Mouse (Mus musculus): Measurements from ENCODE around the gene Tenm2. TPM values are rescaled to one million over a fixed set of nuclear protein-coding genes. Genes with fewer than 3 reads are reported as not detected.

Tenm2 gene
- polyA plus RNA-seq, 1 experiment from 2014 or later, result 1.4 TPM

DNA sequence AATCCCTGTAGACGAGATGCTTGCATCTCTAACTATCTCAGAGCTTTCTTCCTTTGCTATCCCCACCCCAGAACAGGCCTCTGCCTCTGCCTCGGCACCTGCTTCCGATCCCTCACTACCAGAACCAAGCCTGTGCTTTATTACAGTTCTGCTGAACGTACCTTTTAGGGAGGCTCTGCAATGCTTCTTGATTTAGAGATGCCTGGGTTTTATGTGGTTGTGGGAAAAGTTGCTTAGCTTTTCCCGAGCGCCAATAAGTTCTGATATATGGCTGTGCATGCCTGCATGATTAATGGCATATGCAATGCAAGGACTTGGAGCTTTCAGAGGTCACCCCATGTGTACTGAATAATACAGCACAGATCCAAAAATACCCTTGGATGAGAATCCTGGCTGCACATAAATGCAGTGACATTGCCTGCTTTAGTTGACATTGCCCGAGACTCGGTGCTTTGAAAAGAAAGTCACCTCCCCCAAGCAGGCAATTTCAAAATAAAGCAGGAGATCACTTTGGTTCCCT lies 1114.3 kb downstream of the Tenm2 start:
- Histone ChIP-seq H3K36me3 (no peaks in the 10 kb centered on the region), H3K27me3 (replicated peaks) (no peaks in the 10 kb centered on the region), H3K27ac (ENCODE audit: poor library complexity, severe bottlenecking) (no peak overlapping the region), H3K4me3 (no peak overlapping the region), H3K9ac (no peak overlapping the region), H3K4me1 (replicated peaks) (0 out of 2 replicates have a peak, but pooled peaks cover 4% of the 10 kb centered on the region), H3K4me2 (no peak overlapping the region), H3K9me3 (replicated peaks) (no peaks in the 10 kb centered on the region)
- WGBS, result 64% methylated on average over 8 of the region's 8 CpGs
- no peak for ATAC-seq (ENCODE audit: insufficient number of reproducible peaks, low FRiP score)

DNA sequence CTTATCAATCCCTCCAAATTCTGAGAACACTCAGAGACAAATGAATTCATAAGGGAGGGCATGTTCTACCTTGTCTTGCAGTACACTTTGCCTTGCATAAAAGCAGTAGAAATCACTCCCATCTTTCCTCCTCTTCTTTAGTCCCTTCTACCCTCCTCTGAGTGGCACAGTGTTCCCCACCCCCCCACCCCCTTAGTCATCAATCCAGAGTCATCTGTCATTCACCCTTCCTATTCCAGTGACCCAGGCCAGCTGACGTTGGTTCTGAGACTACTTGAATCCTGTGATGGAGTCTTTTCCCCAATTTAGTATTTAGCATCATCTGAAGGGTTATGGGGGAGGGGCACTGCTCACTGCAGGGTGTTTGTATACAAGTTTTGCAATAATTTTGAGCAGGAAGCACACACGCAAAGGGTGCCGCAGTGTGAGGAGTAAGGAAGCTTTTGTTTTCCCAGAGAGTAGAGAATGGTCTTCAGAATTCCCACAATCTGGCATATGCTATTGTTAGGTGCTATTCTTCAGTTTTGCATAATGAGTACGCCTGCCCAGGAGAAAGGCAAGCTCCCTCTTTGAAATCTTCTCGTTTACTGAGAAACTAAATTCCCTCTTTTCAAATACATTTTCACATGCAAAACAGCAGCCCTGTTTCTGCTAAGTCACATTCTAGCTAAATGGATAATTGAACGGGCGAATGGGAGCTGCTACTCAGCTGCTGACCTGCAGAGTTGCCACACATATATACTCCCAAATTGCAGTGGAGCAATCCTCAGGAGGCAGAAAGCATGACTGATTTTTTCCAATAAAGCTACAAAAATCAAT lies 1115.0 kb downstream of the Tenm2 start:
- WGBS, result 67% methylated on average over 7 of the region's 7 CpGs
- ATAC-seq (ENCODE audit: insufficient number of reproducible peaks, low FRiP score), result no peak
- H3K27ac ChIP-seq (ENCODE audit: poor library complexity, severe bottlenecking), result no peak overlapping the region

DNA sequence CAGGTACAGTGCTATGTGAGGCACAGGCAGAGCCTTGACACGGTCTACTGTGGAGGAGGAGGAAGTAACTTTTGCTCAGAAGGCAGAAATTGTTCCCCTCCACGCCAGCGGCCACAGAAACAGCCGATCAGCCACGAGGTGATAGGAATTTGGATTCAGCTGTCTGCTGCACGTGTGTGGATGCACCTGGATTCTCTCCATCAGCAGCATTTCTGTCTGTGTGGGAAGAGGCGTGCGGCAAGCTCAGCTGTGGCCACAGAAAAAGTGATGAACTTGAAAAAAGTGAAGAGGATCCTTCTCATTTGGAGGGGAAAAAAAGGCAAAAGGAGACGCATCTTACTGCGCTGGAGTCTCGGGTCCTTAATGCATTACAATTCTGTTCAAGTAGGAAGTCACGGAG lies 1122.4 kb downstream of the Tenm2 start:
- H3K9me3 ChIP-seq (replicated peaks), result no peaks in the 10 kb centered on the region
- no peak overlapping the region for H3K27ac ChIP-seq (ENCODE audit: poor library complexity, severe bottlenecking)
- ATAC-seq (ENCODE audit: insufficient number of reproducible peaks, low FRiP score), result no peak
- H3K9ac ChIP-seq, result no peak overlapping the region
- H3K27me3 ChIP-seq (replicated peaks), result 0 out of 2 replicates have a peak, but pooled peaks cover 3% of the 10 kb centered on the region
- no peaks in the 10 kb centered on the region for H3K36me3 ChIP-seq
- WGBS, result 73% methylated on average over 12 of the region's 12 CpGs
- peaks cover 7% of the 10 kb centered on the region; the same call in 1 of the 2 replicates for H3K4me1 ChIP-seq (replicated peaks)
- H3K4me2 ChIP-seq, result no peak overlapping the region
- H3K4me3 ChIP-seq, result no peak overlapping the region

More for the DNA sequence above, 1115.0 kb downstream of the Tenm2 start:
- no peaks in the 10 kb centered on the region for H3K9me3 ChIP-seq (replicated peaks)
- no peak overlapping the region for H3K4me3 ChIP-seq
- no peaks in the 10 kb centered on the region for H3K27me3 ChIP-seq (replicated peaks)
- no peak overlapping the region for H3K9ac ChIP-seq
- H3K4me1 ChIP-seq (replicated peaks), result 0 out of 2 replicates have a peak, but pooled peaks cover 4% of the 10 kb centered on the region
- no peaks in the 10 kb centered on the region for H3K36me3 ChIP-seq
- no peak overlapping the region for H3K4me2 ChIP-seq

GRCm38 (mm10) chr11:36108970-36109731 lies 1126.6 kb downstream of the Tenm2 start:
- Histone ChIP-seq H3K36me3 (no peaks in the 10 kb centered on the region), H3K4me2 (no peak overlapping the region), H3K27ac (ENCODE audit: poor library complexity, severe bottlenecking) (no peak overlapping the region), H3K4me1 (replicated peaks) (peaks cover 7% of the 10 kb centered on the region), H3K4me3 (no peak overlapping the region), H3K27me3 (replicated peaks) (0 out of 2 replicates have a peak, but pooled peaks cover 3% of the 10 kb centered on the region), H3K9me3 (replicated peaks) (no peaks in the 10 kb centered on the region), H3K9ac (no peak overlapping the region)
- 38% methylated on average over 12 of the region's 12 CpGs for WGBS
- ATAC-seq (ENCODE audit: insufficient number of reproducible peaks, low FRiP score), result no peak

DNA sequence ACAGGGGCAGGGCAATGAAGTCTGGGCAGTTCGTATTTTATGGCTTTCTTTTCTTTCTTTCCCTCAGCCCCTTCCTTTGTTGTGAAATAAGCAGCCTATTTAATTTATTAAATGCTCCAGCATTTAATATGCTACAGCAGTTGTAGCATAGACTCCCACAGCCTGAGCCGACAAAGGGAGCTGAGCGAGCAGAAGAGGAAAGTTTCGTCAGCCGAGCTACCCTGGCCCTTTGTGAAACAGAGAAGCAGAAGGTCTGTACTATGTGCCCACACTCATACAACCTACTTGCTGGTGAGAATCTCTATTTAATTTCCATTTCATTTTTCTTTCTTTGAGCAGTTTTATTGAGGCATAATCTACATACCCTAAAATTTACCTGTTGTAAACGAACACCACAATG lies 1127.9 kb downstream of the Tenm2 start:
- 77% methylated on average over 6 of the region's 6 CpGs for WGBS
- Histone ChIP-seq H3K36me3 (no peaks in the 10 kb centered on the region), H3K4me3 (no peak overlapping the region), H3K27ac (ENCODE audit: poor library complexity, severe bottlenecking) (no peak overlapping the region), H3K4me2 (no peak overlapping the region), H3K9ac (no peak overlapping the region), H3K27me3 (replicated peaks) (no peaks in the 10 kb centered on the region), H3K4me1 (replicated peaks) (peaks cover 7% of the 10 kb centered on the region), H3K9me3 (replicated peaks) (no peaks in the 10 kb centered on the region)
- no peak for ATAC-seq (ENCODE audit: insufficient number of reproducible peaks, low FRiP score)

DNA sequence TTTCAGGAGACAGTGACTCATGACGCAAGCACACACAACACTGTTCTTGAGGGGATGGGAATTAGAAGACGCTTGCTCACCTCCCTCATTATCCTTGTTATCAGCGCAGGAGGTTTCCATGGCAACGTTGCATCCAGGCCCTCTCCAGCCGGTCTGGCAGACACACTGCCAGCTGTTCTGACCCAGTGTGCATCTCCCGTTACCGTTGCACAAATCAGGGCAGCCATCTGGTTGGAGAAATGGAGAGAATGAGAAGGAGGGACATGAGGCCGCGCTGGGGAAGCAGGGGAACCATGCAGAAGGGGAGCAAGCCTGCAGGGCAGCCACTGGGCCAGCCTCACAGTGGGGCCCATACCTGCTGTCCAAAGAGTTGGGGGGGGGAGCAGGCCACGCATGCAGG lies 1129.1 kb downstream of the Tenm2 start:
- 37% methylated on average over 10 of the region's 10 CpGs for WGBS
- Histone ChIP-seq H3K4me2 (no peak overlapping the region), H3K27ac (ENCODE audit: poor library complexity, severe bottlenecking) (no peak overlapping the region), H3K4me3 (no peak overlapping the region), H3K4me1 (replicated peaks) (peaks cover 7% of the 10 kb centered on the region), H3K36me3 (no peaks in the 10 kb centered on the region), H3K9ac (no peak overlapping the region), H3K9me3 (replicated peaks) (no peaks in the 10 kb centered on the region), H3K27me3 (replicated peaks) (no peaks in the 10 kb centered on the region)
- no peak for ATAC-seq (ENCODE audit: insufficient number of reproducible peaks, low FRiP score)

DNA sequence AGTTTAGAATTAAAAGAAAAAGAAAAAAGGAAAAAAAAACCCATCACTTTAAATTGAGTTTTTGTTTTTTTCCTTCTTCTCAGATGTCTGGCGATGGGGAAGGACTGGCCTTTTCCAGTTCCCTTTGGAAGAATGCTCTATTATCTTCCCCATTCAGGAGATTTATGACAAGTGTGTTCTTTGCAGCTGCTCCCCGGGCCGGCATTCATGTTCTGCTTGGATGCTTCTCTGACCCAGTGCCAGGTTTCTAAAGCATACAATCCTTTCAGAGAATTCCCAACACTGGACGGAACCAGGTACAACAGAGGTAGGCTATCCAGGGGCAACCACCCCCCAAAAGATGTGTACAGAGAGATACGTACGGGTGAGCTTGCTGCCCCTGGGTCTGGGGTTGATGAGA lies 1132.2 kb downstream of the Tenm2 start:
- no peak for ATAC-seq (ENCODE audit: insufficient number of reproducible peaks, low FRiP score)
- peaks cover under 1% of the 10 kb centered on the region for H3K4me1 ChIP-seq (replicated peaks)
- H3K36me3 ChIP-seq, result no peaks in the 10 kb centered on the region
- no peak overlapping the region for H3K27ac ChIP-seq (ENCODE audit: poor library complexity, severe bottlenecking)
- H3K9me3 ChIP-seq (replicated peaks), result no peaks in the 10 kb centered on the region
- no peaks in the 10 kb centered on the region for H3K27me3 ChIP-seq (replicated peaks)
- H3K4me2 ChIP-seq, result no peak overlapping the region
- H3K9ac ChIP-seq, result no peak overlapping the region
- WGBS, result 78% methylated on average over 6 of the region's 6 CpGs
- H3K4me3 ChIP-seq, result no peak overlapping the region

DNA sequence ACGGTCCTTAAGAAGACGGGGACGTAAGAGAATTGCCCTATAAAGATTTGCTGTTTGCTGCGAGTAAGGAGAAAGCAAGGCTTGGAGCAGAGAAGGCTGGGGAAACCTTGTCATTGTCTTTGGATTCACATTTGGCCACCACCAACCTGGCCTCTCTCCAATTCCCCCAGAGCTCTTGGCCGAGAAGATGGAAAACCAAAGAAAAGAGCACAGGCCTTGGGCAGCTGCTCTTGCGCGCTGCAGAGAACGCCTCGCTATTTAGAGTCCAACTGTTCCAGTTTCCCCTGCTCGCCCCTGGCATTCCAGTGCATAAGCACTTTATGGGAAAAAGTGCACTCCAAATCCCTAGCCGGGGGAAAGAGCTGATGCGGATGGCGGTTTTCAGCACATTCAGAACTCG lies 1139.5 kb downstream of the Tenm2 start:
- Histone ChIP-seq H3K36me3 (no peaks in the 10 kb centered on the region), H3K4me3 (no peak overlapping the region), H3K4me2 (no peak overlapping the region), H3K27me3 (replicated peaks) (no peaks in the 10 kb centered on the region), H3K4me1 (replicated peaks) (peaks cover 11% of the 10 kb centered on the region), H3K9me3 (replicated peaks) (no peaks in the 10 kb centered on the region), H3K27ac (ENCODE audit: poor library complexity, severe bottlenecking) (no peak overlapping the region), H3K9ac (no peak overlapping the region)
- 71% methylated on average over 14 of the region's 14 CpGs for WGBS
- no peak for ATAC-seq (ENCODE audit: insufficient number of reproducible peaks, low FRiP score)

- H3K27me3 ChIP-seq (replicated peaks), result no peaks in the 10 kb centered on the region
- H3K9me3 ChIP-seq (replicated peaks), result no peaks in the 10 kb centered on the region
- no peaks in the 10 kb centered on the region for H3K4me1 ChIP-seq (replicated peaks)
- no peak overlapping the region for H3K9ac ChIP-seq
- H3K4me3 ChIP-seq, result no peak overlapping the region
- 6% methylated on average over 3 of the region's 3 CpGs for WGBS
- no peaks in the 10 kb centered on the region for H3K36me3 ChIP-seq
- no peak overlapping the region for H3K27ac ChIP-seq (ENCODE audit: poor library complexity, severe bottlenecking)
- ATAC-seq (ENCODE audit: insufficient number of reproducible peaks, low FRiP score), result no peak
- no peak overlapping the region for H3K4me2 ChIP-seq
Observed at GRCm38 (mm10) chr11:36090210-36090609, 1145.6 kb downstream of the Tenm2 start.

DNA sequence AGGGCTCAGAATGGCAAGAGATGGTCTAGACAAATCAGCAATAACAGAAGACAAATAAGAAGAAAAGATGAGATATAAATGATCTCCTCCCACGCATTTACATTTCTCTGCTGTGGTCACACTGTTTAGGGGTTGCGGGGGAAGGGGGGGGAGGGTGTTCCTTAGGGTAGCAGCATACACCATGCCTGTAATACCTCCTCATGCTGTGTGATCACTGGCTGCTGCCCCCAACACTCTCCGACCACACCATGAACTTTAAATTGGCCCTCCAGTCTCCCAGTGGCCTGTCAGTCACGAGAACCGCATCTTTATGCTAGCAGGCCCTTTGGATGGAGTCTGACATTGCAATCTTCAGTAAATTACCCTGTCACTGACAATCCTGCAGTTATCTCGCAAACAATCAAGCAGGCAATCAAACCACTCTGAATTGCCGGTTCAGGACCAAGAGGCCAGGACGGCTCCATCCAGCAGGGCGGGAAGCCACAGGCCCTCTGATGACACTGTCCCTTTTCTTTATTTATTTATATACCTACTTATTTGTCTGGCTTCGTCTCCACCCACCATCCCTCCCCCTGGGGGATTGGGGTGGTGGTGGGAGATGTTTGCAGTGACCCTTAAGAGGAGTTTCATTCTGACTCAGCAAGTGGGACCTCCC lies 1154.2 kb downstream of the Tenm2 start:
- Histone ChIP-seq H3K4me3 (no peak overlapping the region), H3K9me3 (replicated peaks) (no peaks in the 10 kb centered on the region), H3K27me3 (replicated peaks) (0 out of 2 replicates have a peak, but pooled peaks cover 4% of the 10 kb centered on the region)

GRCm38 (mm10) chr11:36080766-36081165 lies 1155.0 kb downstream of the Tenm2 start:
- no peaks in the 10 kb centered on the region for H3K36me3 ChIP-seq
- WGBS, result 57% methylated on average over 11 of the region's 11 CpGs
- no peak overlapping the region for H3K27ac ChIP-seq (ENCODE audit: poor library complexity, severe bottlenecking)
- H3K4me3 ChIP-seq, result no peak overlapping the region
- H3K4me1 ChIP-seq (replicated peaks), result no peaks in the 10 kb centered on the region
- no peak overlapping the region for H3K9ac ChIP-seq
- H3K4me2 ChIP-seq, result no peak overlapping the region
- 0 out of 2 replicates have a peak, but pooled peaks cover 4% of the 10 kb centered on the region for H3K27me3 ChIP-seq (replicated peaks)
- H3K9me3 ChIP-seq (replicated peaks), result no peaks in the 10 kb centered on the region
- no peak for ATAC-seq (ENCODE audit: insufficient number of reproducible peaks, low FRiP score)

More for the DNA sequence above, 1154.2 kb downstream of the Tenm2 start:
- H3K4me1 ChIP-seq (replicated peaks), result no peaks in the 10 kb centered on the region
- no peaks in the 10 kb centered on the region for H3K36me3 ChIP-seq
- no peak for ATAC-seq (ENCODE audit: insufficient number of reproducible peaks, low FRiP score)
- H3K27ac ChIP-seq (ENCODE audit: poor library complexity, severe bottlenecking), result no peak overlapping the region
- H3K9ac ChIP-seq, result no peak overlapping the region
- no peak overlapping the region for H3K4me2 ChIP-seq
- WGBS, result 47% methylated on average over 10 of the region's 10 CpGs

Data from heart, embryonic 12.5 days (tissue).